Mouse (Mus musculus) mouse trophoblast stem cell (cell line): ENCODE results near the gene Hspa2.

Source experiments
- in situ Hi-C, 2 experiments: fragments of 300-500 bp; cut with MseI, MboI; formaldehyde crosslinking; loops; 2 replicates in 1 of 2; 3 replicates in 1 of 2; pipeline ENCODE4 v1.15.1; 2025

The Hspa2 gene

GRCm38 (mm10) chr12:76377726-76378125 lies 26.2 kb upstream of the Hspa2 start:
- in situ Hi-C loops: no loop called here

- in situ Hi-C loops: no loop called here
These were observed 25.4 kb upstream of the Hspa2 start for GRCm38 (mm10) chr12:76378556-76378955.

- in situ Hi-C loops: no loop called here
These were observed 23.8 kb upstream of the Hspa2 start for GRCm38 (mm10) chr12:76380151-76380550.

GRCm38 (mm10) chr12:76385342-76385741 lies 18.6 kb upstream of the Hspa2 start:
- in situ Hi-C loops: no loop called here

- in situ Hi-C loops: no loop called here
These were observed 15.2 kb upstream of the Hspa2 start for GRCm38 (mm10) chr12:76388794-76389193.

- in situ Hi-C loops: no loop called here
These were observed 12.2 kb upstream of the Hspa2 start for GRCm38 (mm10) chr12:76391595-76392271.

- in situ Hi-C loops: no loop called here
These were observed 11.0 kb upstream of the Hspa2 start for GRCm38 (mm10) chr12:76392979-76393378.

- in situ Hi-C loops: no loop called here
These were observed 6.7 kb upstream of the Hspa2 start for GRCm38 (mm10) chr12:76397281-76397680.

- in situ Hi-C loops: no loop called here
These were observed 2.3 kb upstream of the Hspa2 start for GRCm38 (mm10) chr12:76401674-76402073.

GRCm38 (mm10) chr12:76402991-76403885 lies 738 bp upstream of the Hspa2 start:
- in situ Hi-C loops: no loop called here

- in situ Hi-C loops: no loop called here
These were observed 833 bp downstream of the Hspa2 start for GRCm38 (mm10) chr12:76404836-76405182.

- in situ Hi-C loops: no loop called here
These were observed 1.4 kb downstream of the Hspa2 start for GRCm38 (mm10) chr12:76405183-76405970.

GRCm38 (mm10) chr12:76405971-76406370 lies 2.0 kb downstream of the Hspa2 start:
- in situ Hi-C loops: no loop called here

- in situ Hi-C loops: no loop called here
These were observed 3.2 kb downstream of the Hspa2 start for GRCm38 (mm10) chr12:76407184-76407583.

GRCm38 (mm10) chr12:76409166-76409565 lies 5.2 kb downstream of the Hspa2 start:
- in situ Hi-C loops: no loop called here

GRCm38 (mm10) chr12:76415383-76416010 lies 11.5 kb downstream of the Hspa2 start:
- in situ Hi-C loops: no loop called here

GRCm38 (mm10) chr12:76417433-76417854 lies 13.5 kb downstream of the Hspa2 start, which contains the start of gene Ppp1r36:
TSS of gene Ppp1r36 (plus strand) at chr12:76417538.
- in situ Hi-C loops: no loop called here

- in situ Hi-C loops: no loop called here
These were observed 14.4 kb downstream of the Hspa2 start for GRCm38 (mm10) chr12:76418346-76418745.

GRCm38 (mm10) chr12:76425256-76425655 lies 21.3 kb downstream of the Hspa2 start:
- in situ Hi-C loops: no loop called here

- in situ Hi-C loops: no loop called here
These were observed 23.6 kb downstream of the Hspa2 start for GRCm38 (mm10) chr12:76427546-76427945.

- in situ Hi-C loops: no loop called here
These were observed 27.0 kb downstream of the Hspa2 start for GRCm38 (mm10) chr12:76430879-76431406.
